Mouse (Mus musculus): ENCODE data around the gene Gm45713.

GRCm38 (mm10) chr7:45079856-45080255 is 56.2 kb downstream of the Gm45713 start:
- TF ChIP-seq CTCF (IDR thresholded peaks at IDR 0.05; ENCODE audit: extremely low read depth, insufficient read depth, low read length): peak; percentile 89
- no peak for TF ChIP-seq POLR2A (IDR thresholded peaks at IDR 0.05; ENCODE audit: extremely low read depth, insufficient read depth, low read length)
